Mouse (Mus musculus) stomach, embryonic 14.5 days (tissue): ENCODE data around the gene Zeb2. TPM values are rescaled to one million over a fixed set of nuclear protein-coding genes. Genes with fewer than 3 reads are reported as not detected.

Source experiments
- ATAC-seq: fragments of 200-750 bp; cut with Nextera tagmentation; 2 replicates; pipeline ENCODE4 v1.8.0; 2017; ENCODE audit warnings: low read depth, moderate TSS enrichment; ENCODE audit not compliant: insufficient number of reproducible peaks, insufficient read depth, low FRiP score
- H3K27ac ChIP-seq: fragments of 300-500 bp; sonication (generic); 2 replicates; pipeline ENCODE4 v1.5.1; 2014; ENCODE audit warnings: mild to moderate bottlenecking, low read length, moderate library complexity, mixed read lengths
- H3K27me3 ChIP-seq: fragments of 300-500 bp; sonication (generic); 2 replicates; pipeline ENCODE4 v1.6.1; 2014; ENCODE audit warnings: low read length, control low read depth, mixed read lengths; ENCODE audit not compliant: control insufficient read depth, insufficient read depth
- H3K36me3 ChIP-seq: fragments of 300-500 bp; sonication (generic); 2 replicates; pipeline ENCODE4 v1.6.1; 2014; ENCODE audit warnings: mild to moderate bottlenecking, control low read depth, low read length, moderate library complexity, mixed read lengths; ENCODE audit not compliant: control insufficient read depth, insufficient read depth
- H3K4me1 ChIP-seq: fragments of 300-500 bp; sonication (generic); 2 replicates; pipeline ENCODE4 v1.6.1; 2014; ENCODE audit warnings: low read length, control low read depth, mixed read lengths; ENCODE audit not compliant: control insufficient read depth, insufficient read depth
- H3K4me2 ChIP-seq: fragments of 300-500 bp; sonication (generic); replicated peaks from 2 replicates; pipeline ENCODE4 v1.6.1; 2014; ENCODE audit warnings: low read depth, low read length, control low read depth
- H3K4me3 ChIP-seq: fragments of 300-500 bp; sonication (generic); 2 replicates; pipeline ENCODE4 v1.5.1; 2014; ENCODE audit warnings: low read depth, low read length, control low read depth
- H3K9ac ChIP-seq: fragments of 300-500 bp; sonication (generic); replicated peaks from 2 replicates; pipeline ENCODE4 v1.6.1; 2014; ENCODE audit warnings: low read depth, mild to moderate bottlenecking, control low read depth, low read length, moderate library complexity, mixed read lengths
- H3K9me3 ChIP-seq: fragments of 300-500 bp; sonication (generic); 2 replicates; pipeline ENCODE4 v1.6.1; 2016; ENCODE audit warnings: low read depth, low read length, control low read depth; ENCODE audit not compliant: control insufficient read depth
- WGBS: fragments of 180-500 bp; shearing (Covaris S2); extraction: QIAGEN DNeasy Blood & Tissue Kit; methylation state at CpG from one replicate; pipeline ENCODE4 v1.1.7; 2014; 5-methylcytosine and 5-hydroxymethylcytosine counted together
- polyA plus RNA-seq: library from polyadenylated mRNA; unstranded; fragments of >200 nt; fragmentation: Nextera tagmentation; extraction: Ambion mirVana; gene quantifications from 2 replicates; pipeline ENCODE4 v1.2.1, GENCODE M21; 2014

The Zeb2 gene
- polyA plus RNA-seq, 1 experiment from 2014 or later = 73.2 TPM

- no peaks in the 10 kb centered on the region for H3K4me1 ChIP-seq
Measured at GRCm38 (mm10) chr2:44960561-44960960, 156.6 kb downstream of the Zeb2 start.

DNA sequence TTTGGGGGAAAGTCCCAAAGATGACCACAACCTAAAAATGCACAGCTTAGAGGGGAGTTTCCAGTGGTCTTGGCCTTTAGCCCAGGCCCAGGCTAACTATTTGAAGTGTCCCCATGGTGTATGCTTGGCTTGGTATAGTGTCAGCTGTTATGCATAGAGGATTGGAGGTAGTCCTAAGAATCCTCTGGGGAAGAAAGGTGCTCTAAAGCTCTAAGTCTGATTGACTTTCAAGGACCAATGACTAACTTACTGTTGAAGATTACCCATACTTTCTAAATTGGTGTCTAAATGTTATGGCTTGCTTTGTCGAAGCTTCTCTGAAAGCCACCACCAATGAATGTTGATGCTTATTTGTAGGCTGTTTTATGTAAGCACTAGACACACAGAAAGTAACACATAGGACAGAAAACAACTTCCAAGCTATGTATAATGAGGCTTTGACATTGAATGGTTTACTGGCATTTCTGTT is 159.8 kb downstream of the Zeb2 start:
- no peaks in the 10 kb centered on the region for H3K9me3 ChIP-seq
- 82% methylated on average over 1 of the region's 1 CpGs for WGBS
- H3K4me3 ChIP-seq = no peak overlapping the region
- H3K36me3 ChIP-seq = no peaks in the 10 kb centered on the region
- H3K4me1 ChIP-seq = no peaks in the 10 kb centered on the region
- H3K27ac ChIP-seq = peak overlapping the region; percentile 28; the same call in 1 of the 2 replicates
- no peaks in the 10 kb centered on the region for H3K27me3 ChIP-seq
- H3K4me2 ChIP-seq = no peak overlapping the region
- ATAC-seq = no peak
- no peak overlapping the region for H3K9ac ChIP-seq

More at GRCm38 (mm10) chr2:44960561-44960960, 156.6 kb downstream of the Zeb2 start:
- Histone ChIP-seq H3K36me3 (no peaks in the 10 kb centered on the region), H3K4me2 (no peak overlapping the region), H3K27ac (no peak overlapping the region), H3K9ac (no peak overlapping the region), H3K9me3 (no peaks in the 10 kb centered on the region), H3K4me3 (no peak overlapping the region), H3K27me3 (no peaks in the 10 kb centered on the region)
- ATAC-seq = no peak
- 81% methylated on average over 3 of the region's 3 CpGs for WGBS

- ATAC-seq = no peak
- Histone ChIP-seq H3K4me1 (no peaks in the 10 kb centered on the region), H3K36me3 (no peaks in the 10 kb centered on the region), H3K9ac (no peak overlapping the region), H3K9me3 (no peaks in the 10 kb centered on the region), H3K4me3 (no peak overlapping the region), H3K27ac (peak overlapping the region; percentile 53; the same call in 1 of the 2 replicates), H3K27me3 (no peaks in the 10 kb centered on the region), H3K4me2 (no peak overlapping the region)
- WGBS = 33% methylated on average over 3 of the region's 3 CpGs
Measured at GRCm38 (mm10) chr2:44956232-44956631, 161.0 kb downstream of the Zeb2 start.

GRCm38 (mm10) chr2:44955506-44955905 is 161.7 kb downstream of the Zeb2 start:
- Histone ChIP-seq H3K27ac (peak overlapping the region; percentile 53; the same call in 1 of the 2 replicates), H3K4me3 (no peak overlapping the region), H3K27me3 (no peaks in the 10 kb centered on the region), H3K9ac (no peak overlapping the region), H3K36me3 (no peaks in the 10 kb centered on the region), H3K4me2 (no peak overlapping the region), H3K9me3 (no peaks in the 10 kb centered on the region), H3K4me1 (no peaks in the 10 kb centered on the region)
- no peak for ATAC-seq
- 82% methylated on average over 6 of the region's 6 CpGs for WGBS

- H3K27me3 ChIP-seq = no peaks in the 10 kb centered on the region
- H3K4me1 ChIP-seq = no peaks in the 10 kb centered on the region
- no peaks in the 10 kb centered on the region for H3K36me3 ChIP-seq
- 57% methylated on average over 1 of the region's 1 CpGs for WGBS
- no peak overlapping the region for H3K4me2 ChIP-seq
- no peak overlapping the region for H3K4me3 ChIP-seq
- H3K9ac ChIP-seq = no peak overlapping the region
- ATAC-seq = no peak
- no peaks in the 10 kb centered on the region for H3K9me3 ChIP-seq
- H3K27ac ChIP-seq = no peak overlapping the region
Measured at GRCm38 (mm10) chr2:44954180-44954579, 163.0 kb downstream of the Zeb2 start.

GRCm38 (mm10) chr2:44952830-44953422 is 164.3 kb downstream of the Zeb2 start:
- no peaks in the 10 kb centered on the region for H3K4me1 ChIP-seq
- no peaks in the 10 kb centered on the region for H3K9me3 ChIP-seq
- 53% methylated on average over 6 of the region's 6 CpGs for WGBS
- H3K4me2 ChIP-seq = no peak overlapping the region
- H3K4me3 ChIP-seq = no peak overlapping the region
- no peak overlapping the region for H3K27ac ChIP-seq
- no peak overlapping the region for H3K9ac ChIP-seq
- no peak for ATAC-seq
- no peaks in the 10 kb centered on the region for H3K36me3 ChIP-seq
- no peaks in the 10 kb centered on the region for H3K27me3 ChIP-seq

DNA sequence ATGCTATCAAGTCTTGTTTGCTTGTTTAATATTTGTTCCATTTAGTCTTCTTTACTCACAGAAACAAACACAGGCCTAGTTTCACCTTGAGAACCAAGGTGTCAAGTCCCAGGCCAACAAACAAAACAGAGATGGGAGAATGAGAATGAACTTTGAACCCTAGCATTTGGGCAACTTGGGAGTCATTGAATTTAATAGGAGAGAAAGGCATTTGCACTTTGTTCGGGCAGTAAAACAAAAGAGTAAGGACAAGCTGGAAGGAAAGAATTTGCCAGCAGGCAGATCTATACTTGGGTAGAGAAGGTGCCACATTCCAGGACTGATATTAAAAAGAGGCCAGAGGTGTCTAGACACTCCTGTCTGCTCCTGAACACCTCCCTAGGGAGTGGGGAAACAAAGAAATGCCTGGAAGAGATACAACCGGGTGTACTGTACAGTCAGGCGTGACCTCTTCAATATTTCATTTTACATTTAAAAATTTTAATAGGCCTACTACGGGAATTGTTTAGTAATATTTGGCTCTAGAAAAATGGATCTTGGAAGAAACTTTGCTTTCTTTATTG is 165.5 kb downstream of the Zeb2 start:
- Histone ChIP-seq H3K36me3 (no peaks in the 10 kb centered on the region), H3K4me3 (no peak overlapping the region), H3K9me3 (no peaks in the 10 kb centered on the region), H3K27ac (no peak overlapping the region), H3K4me2 (no peak overlapping the region), H3K27me3 (no peaks in the 10 kb centered on the region), H3K9ac (no peak overlapping the region), H3K4me1 (no peaks in the 10 kb centered on the region)
- WGBS = 71% methylated on average over 4 of the region's 4 CpGs
- ATAC-seq = no peak

GRCm38 (mm10) chr2:44944689-44945088 is 172.5 kb downstream of the Zeb2 start:
- no peak for ATAC-seq
- no peaks in the 10 kb centered on the region for H3K4me1 ChIP-seq

More at GRCm38 (mm10) chr2:44944689-44945088, 172.5 kb downstream of the Zeb2 start:
- H3K9me3 ChIP-seq = no peaks in the 10 kb centered on the region
- no peaks in the 10 kb centered on the region for H3K27me3 ChIP-seq
- no peak overlapping the region for H3K4me2 ChIP-seq
- H3K36me3 ChIP-seq = no peaks in the 10 kb centered on the region
- no peak overlapping the region for H3K27ac ChIP-seq
- no peak overlapping the region for H3K9ac ChIP-seq
- no peak overlapping the region for H3K4me3 ChIP-seq
- WGBS = 92% methylated on average over 2 of the region's 2 CpGs
